Mouse (Mus musculus) lung, postnatal 0 days (tissue): ENCODE measurements at regions not wholly inside any gene's neighbourhood (a gene's known extent, or its start where the extent isn't known, plus 50 kb on each side); places are given as distances from the start of the nearest gene placed in this dataset.

ENCODE experiments used
- ATAC-seq: fragments of 200-750 bp; cut with Nextera tagmentation; 2 replicates; pipeline ENCODE4 v1.8.0; 2017; ENCODE audit warnings: moderate library complexity
- DNase-seq: peaks from one replicate; pipeline ENCODE4 v3.0.0-alpha.2; 2016; ENCODE audit warnings: low spot score
- H3K27ac ChIP-seq: fragments of 300-500 bp; sonication (generic); 2 replicates; pipeline ENCODE4 v1.5.1; 2014; ENCODE audit warnings: antibody characterized with exemption, mild to moderate bottlenecking, low read length, mixed read lengths
- H3K27me3 ChIP-seq: fragments of 300-500 bp; sonication (generic); replicated peaks from 2 replicates; pipeline ENCODE4 v1.6.1; 2014; ENCODE audit warnings: low read length, mixed read lengths; ENCODE audit not compliant: insufficient read depth
- H3K36me3 ChIP-seq: fragments of 300-500 bp; sonication (generic); 2 replicates; pipeline ENCODE4 v1.6.1; 2014; ENCODE audit warnings: low read length, mixed read lengths; ENCODE audit not compliant: insufficient read depth
- H3K4me1 ChIP-seq: fragments of 300-500 bp; sonication (generic); 2 replicates; pipeline ENCODE4 v1.6.1; 2014; ENCODE audit warnings: antibody characterized with exemption, low read depth, low read length, mixed read lengths; ENCODE audit not compliant: insufficient read depth
- H3K4me2 ChIP-seq: fragments of 300-500 bp; sonication (generic); replicated peaks from 2 replicates; pipeline ENCODE4 v1.6.1; 2014; ENCODE audit warnings: low read depth, mild to moderate bottlenecking, low read length, moderate library complexity, mixed read lengths
- H3K4me3 ChIP-seq: fragments of 300-500 bp; sonication (generic); 2 replicates; pipeline ENCODE4 v1.5.1; 2014; ENCODE audit warnings: low read depth, low read length
- H3K9ac ChIP-seq: fragments of 300-500 bp; sonication (generic); replicated peaks from 2 replicates; pipeline ENCODE4 v1.6.1; 2014; ENCODE audit warnings: low read depth, mild to moderate bottlenecking
- H3K9me3 ChIP-seq: fragments of 300-500 bp; sonication (generic); 2 replicates; pipeline ENCODE4 v1.6.1; 2016; ENCODE audit warnings: low read length, mixed read lengths
- CTCF ChIP-seq: IDR thresholded peaks from 2 replicates; pipeline ENCODE4 v1.5.1; 2016; ENCODE audit warnings: antibody characterized with exemption, mild to moderate bottlenecking
- EP300 ChIP-seq: IDR thresholded peaks from 2 replicates; pipeline ENCODE4 v1.6.1; 2016; ENCODE audit warnings: antibody characterized with exemption, mild to moderate bottlenecking, control low read depth
- WGBS: fragments of 180-500 bp; shearing (Covaris S2); extraction: QIAGEN DNeasy Blood & Tissue Kit; methylation state at CpG from one replicate; pipeline ENCODE4 v1.1.7; 2014; 5-methylcytosine and 5-hydroxymethylcytosine counted together

DNA sequence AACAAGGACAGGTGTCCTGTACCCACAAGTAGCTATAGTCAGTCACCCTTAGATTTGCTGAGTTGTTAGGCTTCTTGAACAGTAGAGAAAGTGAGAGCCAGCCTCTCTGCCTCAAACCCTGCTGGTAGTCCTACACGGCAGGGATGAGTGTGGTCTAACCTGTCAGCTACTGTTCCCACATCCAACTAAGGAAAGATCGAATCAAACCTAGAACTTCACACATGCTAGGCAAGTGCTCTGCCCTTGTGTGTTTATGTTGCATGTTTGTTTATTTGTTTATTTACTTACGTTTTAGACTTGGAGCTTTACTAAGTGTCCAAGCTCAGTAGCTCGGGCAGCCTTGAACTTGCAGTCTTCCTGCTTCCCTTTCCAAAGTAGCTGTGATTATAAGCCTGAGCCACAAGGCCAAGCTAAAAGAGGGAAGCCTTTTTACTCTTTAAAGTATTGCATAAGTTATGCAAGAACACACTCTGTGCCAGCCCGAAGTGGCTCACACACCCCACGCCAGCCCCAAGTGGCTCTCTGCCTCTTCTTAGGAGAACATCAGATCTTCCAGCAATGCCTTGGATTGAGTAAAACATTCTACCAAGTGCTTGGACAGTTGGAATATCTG lies 146.1 kb upstream of the Zmiz1 start:
- peak overlapping the region; percentile 27 for H3K27ac ChIP-seq
- DNase-seq (peak; percentile 86), ATAC-seq (peak; percentile 79)
- no peaks in the 10 kb centered on the region for H3K27me3 ChIP-seq
- H3K4me1 ChIP-seq = peaks cover 6% of the 10 kb centered on the region; the same call in 1 of the 2 replicates
- H3K9ac ChIP-seq = no peak overlapping the region
- TF ChIP-seq EP300 = peak; percentile 84
- TF ChIP-seq CTCF = no peak
- 49% methylated on average over 6 of the region's 6 CpGs for WGBS
- no peaks in the 10 kb centered on the region for H3K36me3 ChIP-seq
- no peak overlapping the region for H3K4me3 ChIP-seq
- no peak overlapping the region for H3K4me2 ChIP-seq
- no peaks in the 10 kb centered on the region for H3K9me3 ChIP-seq

GRCm38 (mm10) chr14:25313693-25314240 lies 145.2 kb upstream of the Zmiz1 start:
- no peaks in the 10 kb centered on the region for H3K36me3 ChIP-seq
- WGBS = 54% methylated on average over 4 of the region's 4 CpGs
- peak; percentile 51 for DNase-seq
- H3K4me3 ChIP-seq = no peak overlapping the region
- ATAC-seq = peak; percentile 39
- peaks cover 10% of the 10 kb centered on the region; the same call in 1 of the 2 replicates for H3K4me1 ChIP-seq
- no peak overlapping the region; the same call in 1 of the 2 replicates for H3K27ac ChIP-seq
- H3K4me2 ChIP-seq = no peak overlapping the region
- H3K9ac ChIP-seq = no peak overlapping the region
- H3K9me3 ChIP-seq = no peaks in the 10 kb centered on the region
- no peaks in the 10 kb centered on the region for H3K27me3 ChIP-seq
- no peak for TF ChIP-seq CTCF

- H3K27ac ChIP-seq = no peak overlapping the region
- 91% methylated on average over 5 of the region's 5 CpGs for WGBS
- no peaks in the 10 kb centered on the region for H3K36me3 ChIP-seq
- DNase-seq (no peak), ATAC-seq (no peak)
- H3K9ac ChIP-seq = no peak overlapping the region
- no peaks in the 10 kb centered on the region for H3K27me3 ChIP-seq
- H3K4me1 ChIP-seq = peaks cover 10% of the 10 kb centered on the region; the same call in 1 of the 2 replicates
- H3K4me2 ChIP-seq = no peak overlapping the region
- no peak for TF ChIP-seq EP300
- TF ChIP-seq CTCF = no peak
- H3K9me3 ChIP-seq = no peaks in the 10 kb centered on the region
- no peak overlapping the region for H3K4me3 ChIP-seq
These were observed 142.5 kb upstream of the Zmiz1 start for GRCm38 (mm10) chr14:25316491-25316890.

- Histone ChIP-seq H3K4me3 (no peak overlapping the region), H3K4me1 (peaks cover 7% of the 10 kb centered on the region; the same call in 1 of the 2 replicates), H3K36me3 (no peaks in the 10 kb centered on the region), H3K27ac (no peak overlapping the region), H3K4me2 (peak overlapping the region; percentile 44), H3K9me3 (no peaks in the 10 kb centered on the region), H3K9ac (0 out of 2 replicates have a peak overlapping the region, but pooled peaks have one; percentile 30), H3K27me3 (no peaks in the 10 kb centered on the region)
- ATAC-seq (peak; percentile 68), DNase-seq (peak; percentile 71)
- TF ChIP-seq CTCF (no peak), EP300 (no peak)
- WGBS = 10% methylated on average over 32 of the region's 37 CpGs
These were observed 141.1 kb upstream of the Zmiz1 start for GRCm38 (mm10) chr14:25317680-25318471.

- H3K27ac ChIP-seq = no peak overlapping the region
- 66% methylated on average over 12 of the region's 12 CpGs for WGBS
These were observed 140.1 kb upstream of the Zmiz1 start for GRCm38 (mm10) chr14:25318909-25319308.

DNA sequence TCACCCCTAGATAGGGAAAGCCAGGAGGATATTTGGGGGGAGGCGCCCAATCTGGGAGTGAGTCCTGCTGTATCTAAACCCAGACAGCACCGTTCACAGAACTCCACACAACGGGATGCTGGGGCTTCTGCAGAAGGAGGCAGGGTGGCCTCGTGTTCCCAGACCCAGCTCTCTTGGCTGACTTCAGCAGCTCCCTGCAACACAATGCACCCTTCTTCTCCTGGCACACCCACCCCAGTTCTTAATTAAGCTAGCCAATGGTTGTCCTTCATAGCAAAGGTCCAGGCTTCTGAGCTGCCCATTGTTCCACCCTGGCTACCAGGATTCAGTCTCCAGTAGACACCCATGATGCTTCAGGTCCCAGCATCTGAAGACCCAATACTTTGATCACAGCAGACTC lies 138.8 kb upstream of the Zmiz1 start:
- Histone ChIP-seq H3K4me1 (peaks cover 7% of the 10 kb centered on the region; the same call in 1 of the 2 replicates), H3K27ac (no peak overlapping the region), H3K4me2 (no peak overlapping the region), H3K9ac (no peak overlapping the region), H3K36me3 (no peaks in the 10 kb centered on the region), H3K27me3 (no peaks in the 10 kb centered on the region), H3K9me3 (no peaks in the 10 kb centered on the region), H3K4me3 (no peak overlapping the region)
- ATAC-seq = no peak
- DNase-seq = no peak
- TF ChIP-seq CTCF (no peak), EP300 (no peak)
- WGBS = 78% methylated on average over 4 of the region's 4 CpGs

More at GRCm38 (mm10) chr14:25318909-25319308, 140.1 kb upstream of the Zmiz1 start:
- Histone ChIP-seq H3K27me3 (no peaks in the 10 kb centered on the region), H3K36me3 (no peaks in the 10 kb centered on the region), H3K4me1 (peaks cover 7% of the 10 kb centered on the region; the same call in 1 of the 2 replicates), H3K4me3 (no peak overlapping the region), H3K4me2 (no peak overlapping the region), H3K9ac (no peak overlapping the region), H3K9me3 (no peaks in the 10 kb centered on the region)
- no peak for ATAC-seq
- no peak for DNase-seq
- TF ChIP-seq CTCF = no peak
- no peak for TF ChIP-seq EP300
